Mouse (Mus musculus): ENCODE measurements around the gene Lmntd2. TPM values are rescaled to one million over a fixed set of nuclear protein-coding genes. Genes with fewer than 3 reads are reported as not detected.

The Lmntd2 gene
- total and polyA plus RNA-seq, 3 experiments, result 0.49 to 1.6 (median 0.93) TPM

DNA sequence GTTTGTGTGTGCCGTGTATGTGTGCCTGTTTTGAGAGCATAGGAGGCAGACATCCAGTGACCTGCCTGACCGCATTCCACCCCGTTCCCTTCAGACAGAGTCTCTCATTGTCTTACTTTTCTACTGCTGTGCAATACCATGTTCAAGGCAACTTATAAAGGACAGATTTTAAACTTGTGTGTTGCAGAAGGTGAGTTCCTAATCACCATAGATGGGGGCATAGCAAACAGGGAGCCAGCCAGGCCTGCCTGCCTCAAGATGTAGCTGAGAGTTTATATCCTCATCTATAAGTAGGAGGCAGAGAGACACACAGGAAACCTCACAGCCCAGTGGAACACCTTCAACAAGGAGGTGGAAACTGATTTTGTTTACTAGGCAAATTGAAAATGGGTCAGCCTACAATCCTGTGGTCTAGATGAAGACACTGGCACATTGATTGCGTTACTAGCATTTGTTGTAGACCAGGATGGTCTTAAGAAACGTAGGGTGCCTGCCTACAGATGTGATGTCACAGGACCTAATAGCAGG lies 40.5 kb downstream of the Lmntd2 start:
- ATAC-seq (ENCODE audit: extremely low read depth, insufficient number of reproducible peaks, low FRiP score, poor library complexity, severe bottlenecking) (no peak), DNase-seq (ENCODE audit: low spot score) (no peak)
- H3K4me1 ChIP-seq (ENCODE audit: insufficient read depth, low read depth, low read length), result peaks cover 35% of the 10 kb centered on the region
- peaks cover 11% of the 10 kb centered on the region; the same call in 1 of the 2 replicates for H3K27me3 ChIP-seq (ENCODE audit: insufficient read depth, low read length)
- no peaks in the 10 kb centered on the region for H3K9me3 ChIP-seq (replicated peaks)
- TF ChIP-seq CTCF (IDR thresholded peaks at IDR 0.05; ENCODE audit: low read depth, low read length) (no peak), TAL1 (conservative IDR thresholded peaks at IDR 0.05; ENCODE audit: low read depth, low read length) (no peak), GATA2 (IDR thresholded peaks at IDR 0.05; ENCODE audit: borderline replicate concordance, low read depth, low read length) (no peak), GATA1 (IDR thresholded peaks at IDR 0.05; ENCODE audit: borderline replicate concordance, low read length) (no peak)
- peak overlapping the region; percentile 71; the same call in 1 of the 2 replicates for H3K4me3 ChIP-seq (ENCODE audit: low read depth, low read length)
- H3K36me3 ChIP-seq (replicated peaks), result no peaks in the 10 kb centered on the region

DNA sequence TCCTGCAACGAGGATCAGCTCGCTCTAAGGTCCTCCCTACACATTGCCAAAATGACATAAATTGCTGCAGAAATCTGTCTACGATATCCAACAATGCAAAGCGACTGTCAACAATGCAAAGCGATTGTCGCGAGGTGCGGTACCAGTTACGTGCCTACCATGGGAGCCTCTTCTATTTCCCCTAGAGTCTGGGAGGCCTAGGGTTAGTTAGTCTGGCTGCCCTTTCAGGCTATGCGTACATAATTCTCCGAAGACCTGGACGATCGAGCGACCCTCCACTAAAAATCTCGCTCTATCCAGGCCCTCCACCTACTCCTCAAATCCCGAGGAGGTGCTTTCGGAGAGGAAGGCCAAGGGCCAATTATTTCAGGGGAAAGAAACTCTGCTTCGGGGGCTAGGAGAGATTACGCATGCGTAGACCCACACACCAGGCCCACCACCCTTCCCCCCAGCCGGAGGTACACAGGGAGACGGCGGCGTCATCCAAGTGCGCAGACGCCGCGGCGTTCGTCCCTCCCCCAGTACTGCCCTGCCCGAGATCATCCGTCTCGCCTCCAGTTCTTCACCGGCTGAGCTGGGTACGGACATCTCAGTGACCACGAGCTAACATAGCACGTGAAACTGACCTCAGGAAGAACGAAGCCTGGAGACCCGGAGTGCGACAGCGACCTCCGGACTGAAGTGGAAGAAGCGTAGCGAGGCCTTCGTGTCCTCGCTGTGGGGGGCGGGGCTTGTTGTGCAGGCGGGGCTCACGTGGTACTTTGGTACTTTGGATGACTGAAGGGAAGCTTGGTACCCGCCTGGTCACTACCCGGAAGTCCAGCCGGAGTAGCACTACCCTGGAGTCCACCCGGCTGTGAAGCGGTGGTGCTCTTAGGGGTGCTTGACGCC lies 41.5 kb downstream of the Lmntd2 start, which contains the start of gene Rnh1:
TSS of gene Rnh1 (minus strand) at position 742 of the 891 bp plus-strand sequence.
- DNase-seq (ENCODE audit: low spot score) (peak; percentile 71), ATAC-seq (ENCODE audit: extremely low read depth, insufficient number of reproducible peaks, low FRiP score, poor library complexity, severe bottlenecking) (peak; percentile 61)
- H3K4me3 ChIP-seq (ENCODE audit: low read depth, low read length), result peak within 1 kb of the TSS; percentile 71
- peaks cover 4% of the 10 kb centered on the region; the same call in 1 of the 2 replicates for H3K27me3 ChIP-seq (ENCODE audit: insufficient read depth, low read length)
- H3K36me3 ChIP-seq (replicated peaks), result peaks cover 1% of the 10 kb centered on the region
- H3K9me3 ChIP-seq (replicated peaks), result no peaks in the 10 kb centered on the region
- no peak for TF ChIP-seq GATA2 (IDR thresholded peaks at IDR 0.05; ENCODE audit: borderline replicate concordance, low read depth, low read length)
- no peak for TF ChIP-seq GATA1 (IDR thresholded peaks at IDR 0.05; ENCODE audit: borderline replicate concordance, low read length)
- no peak for TF ChIP-seq CTCF (IDR thresholded peaks at IDR 0.05; ENCODE audit: low read depth, low read length)
- no peak for TF ChIP-seq POLR2AphosphoS5 (IDR thresholded peaks at IDR 0.05; ENCODE audit: insufficient replicate concordance, low read depth, low read length)
- no peak for TF ChIP-seq TAL1 (conservative IDR thresholded peaks at IDR 0.05; ENCODE audit: low read depth, low read length)
- peaks cover 45% of the 10 kb centered on the region for H3K4me1 ChIP-seq (ENCODE audit: insufficient read depth, low read depth, low read length)

DNA sequence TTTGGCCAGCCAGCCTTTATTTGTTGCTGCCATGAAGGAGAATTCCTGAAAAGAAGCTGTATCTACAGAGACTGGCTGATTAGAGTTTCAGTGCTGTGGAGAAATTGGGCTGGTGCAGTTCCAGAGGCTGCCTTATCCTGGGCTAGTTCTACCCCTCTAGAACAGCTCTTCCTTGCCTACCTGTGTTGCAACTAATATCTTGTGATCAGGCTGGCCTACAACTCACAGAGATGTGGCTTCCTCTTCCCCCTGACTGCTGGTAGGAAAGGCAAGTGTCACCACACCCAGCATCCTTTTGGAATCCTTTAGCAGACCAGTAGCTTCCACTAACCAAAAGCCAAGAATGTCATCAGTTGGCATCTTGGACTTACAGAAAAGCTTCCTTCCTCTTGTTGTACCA lies 44.0 kb downstream of the Lmntd2 start:
- DNase-seq (ENCODE audit: low spot score) (no peak), ATAC-seq (ENCODE audit: extremely low read depth, insufficient number of reproducible peaks, low FRiP score, poor library complexity, severe bottlenecking) (no peak)
- Histone ChIP-seq H3K4me3 (ENCODE audit: low read depth, low read length) (no peak overlapping the region), H3K4me1 (ENCODE audit: insufficient read depth, low read depth, low read length) (peaks cover 61% of the 10 kb centered on the region), H3K9me3 (replicated peaks) (no peaks in the 10 kb centered on the region), H3K27me3 (ENCODE audit: insufficient read depth, low read length) (peaks cover 4% of the 10 kb centered on the region; the same call in 1 of the 2 replicates), H3K36me3 (replicated peaks) (peaks cover 24% of the 10 kb centered on the region)
- TF ChIP-seq GATA1 (IDR thresholded peaks at IDR 0.05; ENCODE audit: borderline replicate concordance, low read length), result no peak
- no peak for TF ChIP-seq POLR2AphosphoS5 (IDR thresholded peaks at IDR 0.05; ENCODE audit: insufficient replicate concordance, low read depth, low read length)
- no peak for TF ChIP-seq GATA2 (IDR thresholded peaks at IDR 0.05; ENCODE audit: borderline replicate concordance, low read depth, low read length)
- no peak for TF ChIP-seq CTCF (IDR thresholded peaks at IDR 0.05; ENCODE audit: low read depth, low read length)
- TF ChIP-seq TAL1 (conservative IDR thresholded peaks at IDR 0.05; ENCODE audit: low read depth, low read length), result no peak

DNA sequence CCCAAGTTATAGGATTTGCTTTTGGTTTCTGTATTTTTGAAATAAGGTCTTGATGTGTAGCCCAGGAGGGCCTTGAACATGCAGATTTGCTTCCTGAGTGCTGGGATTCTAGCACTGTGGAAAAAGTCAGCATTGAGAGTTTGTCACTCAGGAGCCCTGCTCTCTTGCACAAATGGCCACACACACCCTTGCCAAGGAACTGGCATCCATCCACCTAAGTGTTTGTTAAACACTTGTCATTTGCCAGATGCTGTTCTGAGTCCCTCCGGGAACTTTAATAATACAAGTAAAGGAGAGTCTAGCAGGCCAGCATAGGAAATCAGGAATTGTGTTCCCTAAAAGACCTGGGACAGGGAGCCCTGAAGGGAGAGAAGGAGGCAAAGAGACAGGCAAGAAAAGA lies 44.6 kb downstream of the Lmntd2 start:
- Histone ChIP-seq H3K36me3 (replicated peaks) (peaks cover 29% of the 10 kb centered on the region), H3K4me3 (ENCODE audit: low read depth, low read length) (no peak overlapping the region), H3K9me3 (replicated peaks) (no peaks in the 10 kb centered on the region), H3K27me3 (ENCODE audit: insufficient read depth, low read length) (peaks cover 4% of the 10 kb centered on the region; the same call in 1 of the 2 replicates), H3K4me1 (ENCODE audit: insufficient read depth, low read depth, low read length) (peaks cover 65% of the 10 kb centered on the region)
- ATAC-seq (ENCODE audit: extremely low read depth, insufficient number of reproducible peaks, low FRiP score, poor library complexity, severe bottlenecking), result no peak
- no peak for DNase-seq (ENCODE audit: low spot score)
- TF ChIP-seq GATA2 (IDR thresholded peaks at IDR 0.05; ENCODE audit: borderline replicate concordance, low read depth, low read length) (no peak), TAL1 (conservative IDR thresholded peaks at IDR 0.05; ENCODE audit: low read depth, low read length) (no peak), POLR2AphosphoS5 (IDR thresholded peaks at IDR 0.05; ENCODE audit: insufficient replicate concordance, low read depth, low read length) (no peak), GATA1 (IDR thresholded peaks at IDR 0.05; ENCODE audit: borderline replicate concordance, low read length) (no peak), CTCF (IDR thresholded peaks at IDR 0.05; ENCODE audit: low read depth, low read length) (no peak)

DNA sequence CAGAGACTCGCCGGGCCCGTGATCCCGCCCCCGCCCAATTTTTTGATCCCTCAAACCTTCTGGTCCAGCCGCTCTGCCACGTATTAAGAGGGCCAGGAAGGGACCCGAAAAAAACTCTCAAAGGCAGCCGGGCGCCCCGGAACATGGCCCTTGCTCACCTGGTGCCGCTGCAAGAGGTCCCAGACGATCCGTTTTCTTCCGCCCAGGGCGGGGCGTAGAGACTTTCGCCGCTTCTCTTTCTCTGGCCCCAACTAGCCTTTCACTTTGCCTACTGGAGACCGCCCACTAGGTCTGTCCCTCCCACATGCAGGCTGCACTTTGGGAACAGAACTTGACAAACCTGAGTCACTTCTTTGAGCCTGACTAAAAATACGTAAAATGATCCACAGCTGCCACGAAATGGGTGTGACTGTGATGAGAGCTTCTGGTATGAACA lies 45.3 kb downstream of the Lmntd2 start:
- Histone ChIP-seq H3K36me3 (replicated peaks) (peaks cover 37% of the 10 kb centered on the region), H3K27me3 (ENCODE audit: insufficient read depth, low read length) (peaks cover 4% of the 10 kb centered on the region; the same call in 1 of the 2 replicates), H3K4me3 (ENCODE audit: low read depth, low read length) (peak overlapping the region; percentile 72), H3K9me3 (replicated peaks) (no peaks in the 10 kb centered on the region), H3K4me1 (ENCODE audit: insufficient read depth, low read depth, low read length) (peaks cover 70% of the 10 kb centered on the region)
- ATAC-seq (ENCODE audit: extremely low read depth, insufficient number of reproducible peaks, low FRiP score, poor library complexity, severe bottlenecking), result peak; percentile 72
- TF ChIP-seq GATA1 (IDR thresholded peaks at IDR 0.05; ENCODE audit: borderline replicate concordance, low read length) (no peak), GATA2 (IDR thresholded peaks at IDR 0.05; ENCODE audit: borderline replicate concordance, low read depth, low read length) (no peak), CTCF (IDR thresholded peaks at IDR 0.05; ENCODE audit: low read depth, low read length) (no peak), TAL1 (conservative IDR thresholded peaks at IDR 0.05; ENCODE audit: low read depth, low read length) (no peak), POLR2AphosphoS5 (IDR thresholded peaks at IDR 0.05; ENCODE audit: insufficient replicate concordance, low read depth, low read length) (no peak)
- peak; percentile 71 for DNase-seq (ENCODE audit: low spot score)

All from G1E (cell line).